Mouse (Mus musculus): ENCODE results near the gene Zfp704.

GRCm38 (mm10) chr3:9576872-9577271 lies 33.0 kb downstream of the Zfp704 start:
- TF ChIP-seq GATA1 (IDR thresholded peaks at IDR 0.05; ENCODE audit: low read length), result no peak
- no peak for TF ChIP-seq TAL1 (IDR thresholded peaks at IDR 0.05; ENCODE audit: low read length)
